9 mouse cellular contexts compared by ENCODE assay signal in the genomic region with DNA sequence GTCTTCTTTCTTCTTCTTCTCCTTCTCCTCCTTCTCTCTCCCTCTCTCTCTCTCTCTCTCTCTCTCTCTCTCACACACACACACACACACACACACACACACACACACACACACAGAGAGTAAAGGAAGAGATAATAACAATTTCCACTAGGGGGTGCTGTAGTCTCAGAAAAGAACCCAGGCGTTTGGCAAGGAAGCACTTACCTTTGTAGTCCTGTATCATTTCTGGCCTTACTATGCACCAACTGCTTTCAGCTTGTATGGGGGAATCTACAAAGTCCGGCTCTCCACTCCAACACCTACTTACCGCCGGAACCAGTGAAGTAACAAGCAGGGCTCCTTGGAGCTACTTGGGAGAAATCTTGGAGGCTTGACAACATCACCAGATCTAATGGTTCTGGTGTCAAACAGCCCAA. TPM values are rescaled to one million over a fixed set of nuclear protein-coding genes. Genes with fewer than 3 reads are reported as not detected.
DNase-seq lines count a peak whose midpoint lies in the region; ATAC-seq lines count a peak whose summit lies in the region.
"Had no signal": no experiment of that assay in that cellular context is flagged by ENCODE, and none has a peak within 500 bp of the region (broad histone marks: within the 10 kb centered on the region; RNA-seq: fewer than 3 reads in every experiment).

No protein-coding gene starts in this region.

- H3K27ac ChIP-seq in intestine, embryonic 14.5 days (ENCODE audit: low read depth), result no peak overlapping the region
- no peak overlapping the region for H3K27ac ChIP-seq in intestine, embryonic 15.5 days
- no peak overlapping the region for H3K27ac ChIP-seq in hindbrain, embryonic 16.5 days (ENCODE audit: low read depth, low read length)
- no peak overlapping the region for H3K27ac ChIP-seq in midbrain, embryonic 11.5 days (ENCODE audit: low read depth, low read length)
- no peak overlapping the region for H3K27ac ChIP-seq in stomach, embryonic 14.5 days (ENCODE audit: low read length)
- H3K27ac ChIP-seq: lung, embryonic 15.5 days had no signal

- no peak overlapping the region for H3K4me3 ChIP-seq in intestine, embryonic 14.5 days (ENCODE audit: low read depth, low read length)
- no peak overlapping the region for H3K4me3 ChIP-seq in intestine, embryonic 15.5 days (replicated peaks)
- no peak overlapping the region for H3K4me3 ChIP-seq in hindbrain, embryonic 16.5 days (ENCODE audit: low read length)
- no peak overlapping the region for H3K4me3 ChIP-seq in midbrain, embryonic 11.5 days (ENCODE audit: low read depth, low read length)
- H3K4me3 ChIP-seq in stomach, embryonic 14.5 days (ENCODE audit: low read depth, low read length), result no peak overlapping the region
- H3K4me3 ChIP-seq: lung, embryonic 15.5 days had no signal

- no peaks in the 10 kb centered on the region for H3K27me3 ChIP-seq in intestine, embryonic 14.5 days (replicated peaks; ENCODE audit: control insufficient read depth, insufficient read depth, low read length)
- no peaks in the 10 kb centered on the region for H3K27me3 ChIP-seq in intestine, embryonic 15.5 days (replicated peaks)
- no peaks in the 10 kb centered on the region for H3K27me3 ChIP-seq in hindbrain, embryonic 16.5 days (replicated peaks; ENCODE audit: control insufficient read depth, insufficient read depth, low read length)
- H3K27me3 ChIP-seq in midbrain, embryonic 11.5 days (ENCODE audit: control insufficient read depth, insufficient read depth, low read length), result no peaks in the 10 kb centered on the region
- no peaks in the 10 kb centered on the region for H3K27me3 ChIP-seq in stomach, embryonic 14.5 days (ENCODE audit: control insufficient read depth, insufficient read depth, low read length)
- H3K27me3 ChIP-seq: lung, embryonic 15.5 days had no signal

- intact Hi-C loops in left cerebral cortex, postnatal 36 days (cut with DNase I), result loop anchor here (2.0 to 10.0 kb wide), 4 partner anchors 103 to 297 kb away; a partner anchor contains a TSS

- no peaks in the 10 kb centered on the region for H3K9me3 ChIP-seq in intestine, embryonic 14.5 days (ENCODE audit: control insufficient read depth, low read length)
- H3K9me3 ChIP-seq in intestine, embryonic 15.5 days, result no peaks in the 10 kb centered on the region
- no peaks in the 10 kb centered on the region for H3K9me3 ChIP-seq in hindbrain, embryonic 16.5 days (ENCODE audit: control insufficient read depth, low read length)
- H3K9me3 ChIP-seq in midbrain, embryonic 11.5 days (ENCODE audit: control insufficient read depth, low read length), result no peaks in the 10 kb centered on the region
- H3K9me3 ChIP-seq in stomach, embryonic 14.5 days (ENCODE audit: control insufficient read depth, low read depth, low read length), result no peaks in the 10 kb centered on the region
- H3K9me3 ChIP-seq: lung, embryonic 15.5 days had no signal

- 9% methylated on average over 4 of the region's 4 CpGs for WGBS in intestine, embryonic 14.5 days
- WGBS in intestine, embryonic 15.5 days, result 9% methylated on average over 4 of the region's 4 CpGs
- 6% methylated on average over 4 of the region's 4 CpGs for WGBS in hindbrain, embryonic 16.5 days
- WGBS in midbrain, embryonic 11.5 days, result 10% methylated on average over 4 of the region's 4 CpGs
- 13% methylated on average over 4 of the region's 4 CpGs for WGBS in stomach, embryonic 14.5 days

- DNase-seq in intestine, embryonic 14.5 days (ENCODE audit: low spot score), result peak; percentile 77
- peak; percentile 31 to 63 for DNase-seq in adrenal gland, postnatal 36 days
- DNase-seq in left cerebral cortex, postnatal 36 days (ENCODE audit: low spot score in 2 of 2), result peak; percentile 36 to 51
- DNase-seq in midbrain, embryonic 11.5 days (ENCODE audit: low spot score, missing footprints), result peak; percentile 96

- ATAC-seq in intestine, embryonic 14.5 days (replicated peaks; ENCODE audit: low FRiP score, low TSS enrichment, low read depth), result no peak
- no peak for ATAC-seq in intestine, embryonic 15.5 days
- peak; percentile 66 for ATAC-seq in erythroblast, adult 5-6 weeks (replicated peaks; ENCODE audit: low FRiP score, poor library complexity, severe bottlenecking)
- peak; percentile 60 for ATAC-seq in hindbrain, embryonic 16.5 days
- ATAC-seq in midbrain, embryonic 11.5 days (ENCODE audit: low FRiP score), result peak; percentile 40; the same call in 1 of the 2 replicates
- ATAC-seq in stomach, embryonic 14.5 days (ENCODE audit: insufficient number of reproducible peaks, insufficient read depth, low FRiP score, low read depth), result 0 out of 2 replicates have a peak, but pooled peaks have one; percentile 30

- no peaks in the 10 kb centered on the region for H3K36me3 ChIP-seq in intestine, embryonic 14.5 days (ENCODE audit: control insufficient read depth, insufficient read depth, low read length)
- H3K36me3 ChIP-seq in intestine, embryonic 15.5 days, result no peaks in the 10 kb centered on the region
- H3K36me3 ChIP-seq in hindbrain, embryonic 16.5 days (ENCODE audit: control insufficient read depth, insufficient read depth, low read length), result no peaks in the 10 kb centered on the region
- no peaks in the 10 kb centered on the region for H3K36me3 ChIP-seq in midbrain, embryonic 11.5 days (ENCODE audit: control insufficient read depth, insufficient read depth, low read length)
- no peaks in the 10 kb centered on the region for H3K36me3 ChIP-seq in stomach, embryonic 14.5 days (ENCODE audit: control insufficient read depth, insufficient read depth, low read length)
- H3K36me3 ChIP-seq: lung, embryonic 15.5 days had no signal

- peaks cover 11% of the 10 kb centered on the region for H3K4me1 ChIP-seq in intestine, embryonic 14.5 days (replicated peaks; ENCODE audit: control insufficient read depth, insufficient read depth, low read length)
- H3K4me1 ChIP-seq in intestine, embryonic 15.5 days (replicated peaks), result peaks cover 5% of the 10 kb centered on the region
- peaks cover 8% of the 10 kb centered on the region for H3K4me1 ChIP-seq in hindbrain, embryonic 16.5 days (ENCODE audit: control insufficient read depth, insufficient read depth, low read depth, low read length)
- H3K4me1 ChIP-seq in midbrain, embryonic 11.5 days (ENCODE audit: control insufficient read depth, insufficient read depth, low read length), result 0 out of 2 replicates have a peak, but pooled peaks cover 3% of the 10 kb centered on the region
- H3K4me1 ChIP-seq in stomach, embryonic 14.5 days (ENCODE audit: control insufficient read depth, insufficient read depth, low read length), result 0 out of 2 replicates have a peak, but pooled peaks cover 3% of the 10 kb centered on the region

- H3K4me2 ChIP-seq in intestine, embryonic 14.5 days (ENCODE audit: low read length), result no peak overlapping the region
- H3K4me2 ChIP-seq in intestine, embryonic 15.5 days (replicated peaks), result no peak overlapping the region
- H3K4me2 ChIP-seq in hindbrain, embryonic 16.5 days (ENCODE audit: low read length), result no peak overlapping the region
- H3K4me2 ChIP-seq in midbrain, embryonic 11.5 days, result no peak overlapping the region
- no peak overlapping the region for H3K4me2 ChIP-seq in stomach, embryonic 14.5 days (replicated peaks; ENCODE audit: low read depth, low read length)
- H3K4me2 ChIP-seq: lung, embryonic 15.5 days had no signal

- H3K9ac ChIP-seq in intestine, embryonic 14.5 days (ENCODE audit: low read length), result no peak overlapping the region
- H3K9ac ChIP-seq in intestine, embryonic 15.5 days, result no peak overlapping the region
- H3K9ac ChIP-seq in hindbrain, embryonic 16.5 days (ENCODE audit: low read depth, low read length), result no peak overlapping the region
- no peak overlapping the region for H3K9ac ChIP-seq in midbrain, embryonic 11.5 days (ENCODE audit: low read length)
- H3K9ac ChIP-seq in stomach, embryonic 14.5 days (replicated peaks; ENCODE audit: low read depth, low read length), result no peak overlapping the region
- H3K9ac ChIP-seq: lung, embryonic 15.5 days had no signal

RNA-seq across cellular contexts. Expression of a gene that starts 4.6 kb away (rescaled TPM):
- 1.5 and 2.1 TPM in 2 replicates for polyA plus RNA-seq in intestine, embryonic 14.5 days (2014; fragmentation: Nextera tagmentation; extraction: Ambion mirVana)
- polyA plus RNA-seq in intestine, embryonic 15.5 days (2015; fragmentation: Nextera tagmentation; extraction: Ambion mirVana), result 1.7 and 1.8 TPM in 2 replicates
- 1 to 10 TPM; 1.9 to 2.6 TPM for total RNA-seq in adrenal gland, postnatal 36 days (2021)
- not detected in 2 replicates for total RNA-seq in erythroblast, adult 5-6 weeks (2015; ENCODE audit: low replicate concordance)
- not detected in 2 replicates for total RNA-seq in erythroblast, adult 5-6 weeks (2017; ENCODE audit: low replicate concordance)
- polyA plus RNA-seq in hindbrain, embryonic 16.5 days (2015; fragmentation: Nextera tagmentation; extraction: Ambion mirVana), result 11.6 and 11.8 TPM in 2 replicates
- total RNA-seq in left cerebral cortex, postnatal 36 days (2021), result 1 to 10 TPM in 1 of 2 experiments, not detected in 1; 1.1 TPM
- polyA plus RNA-seq in midbrain, embryonic 11.5 days (2014; fragmentation: Nextera tagmentation; extraction: Ambion mirVana), result 1.7 and 2.4 TPM in 2 replicates
- polyA plus RNA-seq in stomach, embryonic 14.5 days (2014; fragmentation: Nextera tagmentation; extraction: Ambion mirVana), result 2.6 and 2.8 TPM in 2 replicates

RNA-seq across cellular contexts. Expression of a gene that starts 32.1 kb away (rescaled TPM):
- polyA plus RNA-seq in intestine, embryonic 14.5 days (2014; fragmentation: Nextera tagmentation; extraction: Ambion mirVana), result 341 and 347 TPM in 2 replicates
- 360 and 387 TPM in 2 replicates for polyA plus RNA-seq in intestine, embryonic 15.5 days (2015; fragmentation: Nextera tagmentation; extraction: Ambion mirVana)
- 100 to 1,000 TPM; 438 to 454 TPM for total RNA-seq in adrenal gland, postnatal 36 days (2021)
- total RNA-seq in erythroblast, adult 5-6 weeks (2015; ENCODE audit: low replicate concordance), result 15.6 and 40.3 TPM in 2 replicates
- total RNA-seq in erythroblast, adult 5-6 weeks (2017; ENCODE audit: low replicate concordance), result 9.2 and 20.0 TPM in 2 replicates
- polyA plus RNA-seq in hindbrain, embryonic 16.5 days (2015; fragmentation: Nextera tagmentation; extraction: Ambion mirVana), result 316 and 354 TPM in 2 replicates
- total RNA-seq in left cerebral cortex, postnatal 36 days (2021), result 100 to 1,000 TPM; 200 to 204 TPM
- 291 and 314 TPM in 2 replicates for polyA plus RNA-seq in midbrain, embryonic 11.5 days (2014; fragmentation: Nextera tagmentation; extraction: Ambion mirVana)
- polyA plus RNA-seq in stomach, embryonic 14.5 days (2014; fragmentation: Nextera tagmentation; extraction: Ambion mirVana), result 297 and 311 TPM in 2 replicates

RNA-seq across cellular contexts. Expression of a gene that starts 32.2 kb away (rescaled TPM):
- polyA plus RNA-seq in intestine, embryonic 14.5 days (2014; fragmentation: Nextera tagmentation; extraction: Ambion mirVana), result 0.48 and 0.49 TPM in 2 replicates
- 1.1 and 1.3 TPM in 2 replicates for polyA plus RNA-seq in intestine, embryonic 15.5 days (2015; fragmentation: Nextera tagmentation; extraction: Ambion mirVana)
- total RNA-seq in adrenal gland, postnatal 36 days (2021), result 1 to 10 TPM; 1.5 to 1.6 TPM
- not detected in 2 replicates for total RNA-seq in erythroblast, adult 5-6 weeks (2015; ENCODE audit: low replicate concordance)
- total RNA-seq in erythroblast, adult 5-6 weeks (2017; ENCODE audit: low replicate concordance), result not detected in 2 replicates
- 4.7 and 5.3 TPM in 2 replicates for polyA plus RNA-seq in hindbrain, embryonic 16.5 days (2015; fragmentation: Nextera tagmentation; extraction: Ambion mirVana)
- not detected for total RNA-seq in left cerebral cortex, postnatal 36 days (2021)
- polyA plus RNA-seq in midbrain, embryonic 11.5 days (2014; fragmentation: Nextera tagmentation; extraction: Ambion mirVana), result 0.12 TPM in 2 replicates
- 1.9 and 2.0 TPM in 2 replicates for polyA plus RNA-seq in stomach, embryonic 14.5 days (2014; fragmentation: Nextera tagmentation; extraction: Ambion mirVana)

RNA-seq across cellular contexts. Expression of a gene that starts 53.5 kb away (rescaled TPM):
- 10.7 and 12.7 TPM in 2 replicates for polyA plus RNA-seq in intestine, embryonic 14.5 days (2014; fragmentation: Nextera tagmentation; extraction: Ambion mirVana)
- 14.0 and 14.7 TPM in 2 replicates for polyA plus RNA-seq in intestine, embryonic 15.5 days (2015; fragmentation: Nextera tagmentation; extraction: Ambion mirVana)
- total RNA-seq in adrenal gland, postnatal 36 days (2021), result 10 to 100 TPM; 10.9 to 19.5 TPM
- 100 and 146 TPM in 2 replicates for total RNA-seq in erythroblast, adult 5-6 weeks (2015; ENCODE audit: low replicate concordance)
- 78.3 and 110 TPM in 2 replicates for total RNA-seq in erythroblast, adult 5-6 weeks (2017; ENCODE audit: low replicate concordance)
- 9.8 and 11.5 TPM in 2 replicates for polyA plus RNA-seq in hindbrain, embryonic 16.5 days (2015; fragmentation: Nextera tagmentation; extraction: Ambion mirVana)
- total RNA-seq in left cerebral cortex, postnatal 36 days (2021), result 10 to 100 TPM in 1 of 2 experiments, 1 to 10 TPM in 1; 9.0 to 13.6 TPM
- 8.5 and 8.6 TPM in 2 replicates for polyA plus RNA-seq in midbrain, embryonic 11.5 days (2014; fragmentation: Nextera tagmentation; extraction: Ambion mirVana)
- polyA plus RNA-seq in stomach, embryonic 14.5 days (2014; fragmentation: Nextera tagmentation; extraction: Ambion mirVana), result 11.1 and 14.8 TPM in 2 replicates

Comparison
In these comparisons a context has a peak if more than half of its experiments do, and no peak if none do; other contexts are left out.
1. ATAC-seq: peak in erythroblast, adult 5-6 weeks (single experiment), hindbrain, embryonic 16.5 days (single experiment), midbrain, embryonic 11.5 days (single experiment) and stomach, embryonic 14.5 days (single experiment); none in intestine, embryonic 14.5 days (single experiment) and intestine, embryonic 15.5 days (single experiment).
2. DNase-seq: peak in every context shown above with its lines; median percentile 96 in midbrain, embryonic 11.5 days; 77 in intestine, embryonic 14.5 days; 47 in adrenal gland, postnatal 36 days; 44 in left cerebral cortex, postnatal 36 days.